Mouse (Mus musculus): Measurements from ENCODE around the gene Dlgap1.

Dlgap1 gene

DNA sequence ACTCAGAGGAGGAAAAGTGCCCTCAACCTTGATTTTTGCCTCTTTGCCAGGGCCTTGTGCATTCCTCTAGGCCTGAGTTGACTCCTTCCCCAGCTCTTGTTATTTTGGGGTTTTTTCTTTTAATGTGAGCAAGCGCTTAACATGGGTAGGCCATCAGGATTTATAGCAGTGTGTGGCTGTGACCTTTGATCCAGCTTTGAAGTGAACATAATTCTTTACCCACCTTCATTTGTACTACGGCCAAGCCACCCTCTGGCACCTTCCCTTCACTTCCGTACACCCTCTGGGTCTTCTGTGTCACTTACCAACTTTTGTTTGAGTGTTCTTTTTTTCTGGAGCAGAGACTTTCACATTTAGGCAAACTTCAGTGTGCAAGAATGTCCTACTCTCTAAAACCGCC is 874.4 kb downstream of the Dlgap1 start:
- DNase-seq (ENCODE audit: low spot score): no peak

DNA sequence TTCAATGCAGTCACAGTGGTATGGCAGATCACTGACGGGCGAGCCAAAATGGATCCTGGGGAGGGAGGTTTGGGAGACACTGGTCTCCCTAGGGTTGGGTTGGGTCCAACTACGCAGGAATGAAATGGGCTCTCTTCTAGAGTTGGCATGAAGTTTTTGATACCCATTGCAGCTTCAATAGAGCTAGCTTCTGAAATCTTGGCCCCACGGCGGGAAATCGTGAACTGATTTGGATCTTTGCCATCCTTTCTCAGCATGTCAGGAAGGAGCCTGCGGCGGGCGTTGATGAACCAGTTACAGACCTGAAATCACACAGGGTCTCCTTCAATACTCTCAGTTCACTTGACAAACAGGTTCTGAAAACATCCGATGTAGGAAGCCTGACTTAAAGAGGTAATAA is 876.1 kb downstream of the Dlgap1 start:
- DNase-seq (ENCODE audit: low spot score): no peak

DNA sequence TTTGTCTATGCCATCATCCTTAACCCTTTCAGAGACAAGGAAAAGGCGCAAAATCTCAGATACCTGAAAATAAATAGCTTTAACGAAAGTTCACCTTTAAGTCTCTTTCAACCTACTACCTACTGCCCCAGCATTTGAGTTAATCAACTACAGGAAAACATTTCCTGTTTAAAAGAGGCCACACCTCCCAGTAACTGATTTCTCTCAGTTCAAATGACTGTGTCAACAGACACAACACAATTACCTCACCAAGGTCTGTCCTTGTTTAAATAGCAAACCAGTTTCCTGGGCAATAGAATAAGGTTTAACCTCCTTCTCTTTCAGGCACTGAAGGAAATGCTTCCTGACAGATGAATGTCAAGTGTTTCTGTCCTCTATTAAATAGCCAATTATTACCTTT is 876.7 kb downstream of the Dlgap1 start:
- DNase-seq (ENCODE audit: low spot score): no peak

DNA sequence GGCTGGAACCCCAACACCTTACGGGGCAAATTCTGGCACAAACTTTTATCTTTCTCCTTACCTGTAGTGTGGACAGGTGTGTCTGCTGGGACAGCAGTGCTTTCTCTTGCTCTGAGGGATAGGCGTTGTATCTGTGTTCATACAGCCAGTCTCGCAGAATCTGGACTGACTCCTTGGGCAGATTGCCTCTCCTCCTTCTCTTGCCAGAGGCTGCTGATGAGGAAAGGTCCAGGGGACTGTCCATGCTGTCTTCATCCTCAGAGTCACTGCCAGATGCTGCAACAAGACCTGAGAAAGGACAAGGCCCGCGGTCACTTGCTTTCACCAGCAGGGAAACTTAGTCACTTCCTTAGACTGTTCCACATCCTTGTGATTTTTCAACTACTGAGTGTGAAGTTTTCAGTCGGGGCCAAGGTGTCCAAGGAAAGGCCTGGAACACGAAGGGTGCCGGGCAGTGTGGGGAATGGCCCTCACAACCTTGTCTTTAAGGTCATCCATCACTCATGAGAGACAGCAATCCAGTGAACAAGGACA is 877.3 kb downstream of the Dlgap1 start:
- DNase-seq (ENCODE audit: low spot score): no peak

DNA sequence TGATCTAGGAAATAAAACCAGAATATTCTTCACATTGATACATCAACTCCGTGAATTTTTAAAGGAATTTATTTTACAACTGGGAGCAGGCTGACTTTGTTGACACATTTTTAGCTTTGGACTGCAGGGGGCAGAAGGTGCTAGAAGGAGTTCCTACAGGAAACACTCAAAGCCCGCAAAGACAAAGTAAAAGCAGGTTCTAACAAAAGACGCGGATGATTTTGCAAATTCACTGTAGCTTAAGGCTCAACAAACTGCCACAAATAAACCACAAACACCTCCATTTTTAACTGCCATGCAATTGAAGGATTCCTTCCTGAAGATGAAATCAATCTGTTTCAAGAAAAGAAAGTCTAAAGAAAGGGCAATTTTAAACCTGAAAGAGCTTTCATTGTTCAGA is 878.2 kb downstream of the Dlgap1 start:
- peak; percentile 83 for DNase-seq (ENCODE audit: low spot score)

DNA sequence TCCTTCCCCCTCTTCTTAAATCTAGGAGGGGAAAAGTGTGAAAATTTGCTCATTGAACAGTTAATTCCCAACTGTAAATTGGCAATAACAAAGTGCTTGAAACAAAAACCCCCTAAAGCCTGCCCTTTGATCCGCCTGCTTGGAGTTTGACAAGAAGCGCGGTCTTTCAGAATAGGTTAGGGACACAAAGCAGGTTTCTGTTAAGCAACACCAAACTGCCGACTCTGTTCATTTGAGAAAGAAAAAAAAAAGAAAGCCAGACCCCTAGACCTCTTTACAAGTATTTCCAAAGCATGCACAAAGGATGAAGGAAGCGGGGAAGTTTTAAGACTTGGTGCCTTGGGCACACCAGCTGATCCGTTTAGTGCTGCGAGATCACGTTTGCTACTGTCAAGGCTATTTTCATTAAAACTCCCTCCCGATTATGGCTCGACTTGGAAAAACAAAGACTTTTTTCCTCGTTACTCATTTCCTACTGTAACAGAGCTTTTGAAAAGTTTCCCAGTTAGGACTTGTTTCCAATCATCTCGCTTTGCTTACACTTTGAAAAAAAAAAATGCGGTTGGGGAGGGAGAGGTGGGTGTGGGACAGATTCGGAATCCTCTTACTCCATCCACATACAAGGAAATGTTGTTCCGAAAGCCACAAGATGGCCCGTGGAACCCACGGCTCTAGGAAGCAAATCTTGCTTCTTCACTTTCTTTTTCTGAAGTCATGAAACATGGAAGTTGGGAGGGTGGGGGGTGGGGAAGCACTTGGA is 879.1 kb downstream of the Dlgap1 start:
- peak; percentile 76 for DNase-seq (ENCODE audit: low spot score)

DNA sequence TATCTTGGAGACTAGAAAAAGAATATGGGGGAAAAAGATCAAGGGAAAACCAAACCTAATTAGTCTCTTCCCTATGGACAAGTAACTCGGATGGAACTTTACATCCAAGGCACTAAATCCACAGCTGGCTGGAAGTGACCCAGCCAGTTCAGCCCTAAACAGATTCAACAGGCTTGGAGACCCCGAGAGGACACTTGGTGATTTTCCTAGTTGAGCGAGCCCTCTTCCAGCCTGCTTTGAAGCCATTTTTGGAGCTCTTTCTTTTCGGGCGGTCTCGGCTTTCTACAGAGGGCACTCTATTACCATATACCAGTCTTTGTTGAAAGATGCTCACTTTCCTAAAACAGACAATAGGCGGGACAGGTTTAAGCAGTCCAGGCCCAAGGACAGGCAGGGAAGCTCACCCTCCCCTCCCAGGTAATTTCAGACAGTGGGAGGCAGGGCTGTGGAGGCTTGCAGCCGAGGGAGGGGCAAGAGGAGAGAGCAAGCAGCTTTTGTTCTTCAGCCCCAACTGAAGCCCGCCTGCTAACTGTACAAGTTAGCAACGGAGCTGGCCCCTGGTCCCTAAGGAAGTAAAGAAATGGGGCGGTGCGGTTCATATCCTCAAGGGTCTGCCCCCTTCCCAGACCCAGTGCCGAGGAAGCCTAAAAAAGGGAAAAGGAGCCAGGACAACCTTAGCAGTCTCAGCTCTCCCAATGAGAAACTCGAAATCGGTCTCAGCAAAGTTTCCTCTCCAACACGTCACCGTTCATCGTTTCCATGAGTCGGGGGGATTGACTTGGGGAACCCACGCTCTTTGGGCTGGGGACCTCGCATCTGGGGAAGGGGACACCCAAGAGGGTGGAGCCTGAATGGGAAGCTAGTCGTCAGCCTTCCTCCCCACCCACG is 879.9 kb downstream of the Dlgap1 start:
- DNase-seq (ENCODE audit: low spot score): peak; percentile 76

DNA sequence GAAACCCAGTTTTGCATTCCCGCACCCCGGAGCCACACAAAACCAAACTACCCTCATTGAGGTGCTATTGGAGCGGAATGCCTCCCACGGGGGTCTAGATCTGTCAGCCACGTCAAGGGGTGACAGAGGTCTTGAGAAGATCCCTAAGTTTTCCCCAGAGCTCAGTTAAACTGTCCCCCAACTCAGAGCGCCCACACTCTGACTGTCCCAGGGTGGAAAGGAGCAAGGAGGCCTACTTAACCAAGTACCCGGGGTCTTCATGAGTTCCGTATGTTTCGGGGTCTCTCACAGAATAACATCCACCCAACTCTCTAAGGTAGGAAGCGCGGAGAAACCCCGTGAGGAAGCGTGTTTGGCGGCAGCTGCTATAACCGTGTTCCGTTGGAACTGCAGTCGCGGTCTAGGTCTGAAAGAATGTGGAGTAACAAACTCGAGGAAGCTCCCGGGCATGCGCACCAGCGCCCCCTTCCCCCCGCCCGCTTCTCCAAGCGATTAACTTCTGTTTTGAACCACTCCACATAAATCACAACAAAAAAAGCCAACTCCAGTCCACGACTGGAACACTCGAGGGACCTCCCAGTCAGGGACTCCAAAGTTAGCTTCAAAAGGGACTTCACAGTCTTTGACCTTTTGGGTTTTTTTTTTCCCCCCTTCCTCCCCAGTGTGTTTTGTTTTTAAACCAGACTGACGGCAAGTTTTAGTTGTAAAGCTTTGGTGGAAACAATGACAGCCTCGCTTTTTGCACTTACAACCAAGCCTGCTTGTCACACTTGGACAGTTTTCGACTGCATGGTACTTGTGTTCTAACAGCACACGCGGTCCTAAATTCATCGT is 880.7 kb downstream of the Dlgap1 start:
- peak; percentile 94 for DNase-seq (ENCODE audit: low spot score)

DNA sequence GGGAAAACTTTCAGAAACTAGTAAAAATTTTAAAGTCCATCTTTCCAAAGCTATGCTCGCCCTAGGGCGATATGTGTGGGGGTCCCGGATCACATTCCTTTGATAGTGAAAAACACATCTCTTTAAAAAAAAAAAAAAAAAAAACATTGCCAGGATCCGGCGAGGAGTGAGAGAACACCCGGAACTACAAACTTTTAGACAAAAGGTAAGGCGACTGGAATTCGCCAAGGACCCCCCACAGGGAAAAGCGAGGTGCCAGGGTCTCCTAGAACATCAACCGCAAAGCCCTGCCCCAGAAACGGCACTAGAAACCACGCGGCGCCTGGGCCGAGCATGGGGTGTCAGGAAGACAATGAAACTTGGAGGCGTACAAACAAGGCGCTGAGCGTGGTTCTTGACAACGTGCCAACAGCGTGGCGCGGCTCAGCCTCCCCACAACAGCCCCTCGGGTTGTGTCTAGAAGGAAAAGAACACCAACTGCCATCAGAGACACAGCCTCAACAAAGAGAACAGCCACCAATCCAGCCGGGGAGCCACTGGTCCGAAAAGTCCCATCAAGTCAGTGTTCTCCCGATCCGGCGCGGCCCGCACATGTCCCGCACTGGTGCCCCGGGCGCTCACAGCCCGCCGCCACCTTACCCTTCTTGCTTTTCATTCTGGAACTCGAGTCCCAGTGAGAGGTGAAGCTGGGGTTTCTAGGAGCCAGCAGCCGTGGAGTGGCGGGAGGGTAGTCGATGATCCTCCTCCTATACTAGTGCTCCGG is 881.5 kb downstream of the Dlgap1 start:
- DNase-seq (ENCODE audit: low spot score): peak; percentile 78

DNA sequence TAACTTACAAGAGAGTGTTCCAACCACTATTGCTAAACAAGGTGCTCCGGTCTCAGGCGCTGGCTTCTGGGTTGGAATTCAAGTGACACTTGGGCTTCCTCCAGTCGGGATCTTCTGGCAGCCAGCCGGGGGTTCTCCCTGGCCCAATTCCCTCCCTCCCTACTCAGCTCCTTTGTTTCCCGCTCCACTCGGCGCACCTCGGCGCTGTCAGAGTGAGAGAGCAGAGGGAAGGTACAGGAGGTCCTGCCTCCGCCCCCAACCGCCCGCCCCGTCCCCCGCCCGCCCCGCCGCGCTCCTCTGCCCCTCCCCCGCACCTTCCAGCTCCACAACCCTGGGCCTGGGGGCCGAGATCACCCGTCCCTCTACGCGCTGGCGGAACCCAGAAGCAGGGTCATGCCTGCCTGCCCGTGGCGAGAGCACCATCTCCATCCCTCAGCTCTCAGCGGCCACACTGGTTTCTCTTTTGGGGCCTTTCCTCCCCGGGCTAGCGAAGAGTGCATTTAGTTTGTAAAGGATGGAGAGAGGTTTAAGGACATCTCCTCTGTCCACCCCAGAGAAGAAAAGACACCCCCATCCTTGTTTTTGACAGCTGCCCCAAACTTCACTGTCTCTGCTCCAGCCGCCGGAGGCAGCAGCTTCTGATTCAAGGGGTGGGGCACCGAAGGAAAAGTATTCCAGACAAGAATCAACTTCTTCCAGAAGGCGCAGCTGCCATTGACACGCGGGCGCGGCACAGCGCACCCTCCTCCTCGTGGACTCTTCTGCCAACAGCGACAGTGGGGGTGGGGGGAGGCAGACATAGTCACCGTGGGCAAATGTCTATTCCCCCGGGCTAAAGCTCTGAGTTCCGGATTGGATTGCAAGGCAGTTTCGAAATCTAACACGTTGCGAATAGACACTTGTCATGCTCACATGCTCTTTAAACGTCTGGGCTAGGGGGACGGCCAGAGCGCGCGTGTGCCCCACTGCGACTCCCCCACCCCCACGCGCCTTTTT is 882.4 kb downstream of the Dlgap1 start:
- DNase-seq (ENCODE audit: low spot score): peak; percentile 88

DNA sequence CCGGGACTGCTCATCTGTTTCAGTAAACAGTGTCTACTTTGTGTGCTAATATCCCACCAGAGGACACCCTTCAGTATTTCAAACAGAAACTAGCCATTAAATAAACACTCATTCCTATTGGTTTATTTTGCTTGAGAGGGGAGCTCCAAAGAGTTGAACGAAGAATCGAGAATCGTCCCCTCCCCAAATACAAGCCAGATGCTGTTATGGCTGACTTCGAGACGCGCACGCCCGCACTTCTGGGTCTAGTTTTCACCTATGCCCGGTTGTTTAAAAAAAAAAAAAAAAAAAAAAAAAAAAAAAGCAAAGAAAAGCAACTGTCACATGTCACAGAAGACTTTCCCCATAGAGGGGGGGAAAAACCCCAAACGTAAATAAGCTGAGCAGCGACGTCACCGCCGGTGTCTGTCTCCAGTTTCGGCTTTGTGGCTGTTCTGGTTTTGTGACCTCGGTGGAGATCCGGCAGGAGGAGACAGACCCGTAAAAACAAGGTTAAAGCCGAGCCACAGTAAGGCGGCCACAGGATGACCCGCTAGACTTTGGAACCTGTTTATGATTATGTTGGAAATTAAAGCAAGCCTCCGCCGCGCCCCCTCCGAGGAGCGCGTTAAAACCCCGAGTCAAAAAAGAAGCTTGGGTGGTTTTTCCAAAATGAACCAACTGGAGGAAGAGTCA is 883.3 kb downstream of the Dlgap1 start:
- peak; percentile 76 for DNase-seq (ENCODE audit: low spot score)

DNA sequence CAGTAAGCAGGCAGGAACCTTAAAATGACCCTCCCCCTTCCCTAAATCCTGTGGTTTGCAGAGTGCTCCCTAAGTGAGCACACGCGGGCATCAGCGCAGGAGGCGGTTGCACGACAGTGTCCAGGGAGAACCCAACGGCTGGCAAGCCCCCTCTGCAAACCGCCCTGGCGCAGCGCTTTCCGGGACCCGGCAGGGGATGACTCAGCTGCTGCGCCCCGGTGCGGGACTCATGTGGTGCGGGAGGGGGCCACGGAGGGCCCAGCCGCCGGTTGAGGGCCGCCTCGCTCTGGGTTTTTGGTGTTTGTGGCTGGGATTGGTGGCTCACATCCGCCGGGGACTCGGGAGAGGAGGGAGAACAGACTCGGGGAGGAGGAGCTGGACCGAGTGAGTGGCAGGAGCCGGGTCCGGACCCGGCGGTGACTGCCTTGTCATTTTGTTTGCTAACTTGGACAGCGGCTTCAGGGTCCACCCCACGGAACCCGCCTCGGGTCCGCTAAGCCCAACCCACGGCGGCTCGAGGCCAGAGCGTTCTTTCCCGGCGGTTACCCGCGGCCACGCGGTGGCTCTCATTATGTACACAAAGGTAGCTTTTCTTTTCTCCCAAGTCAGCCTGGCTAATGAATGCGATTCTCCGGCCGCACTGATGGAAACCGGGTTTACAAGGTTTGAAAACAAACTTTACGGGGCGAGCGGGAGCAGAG is 884.0 kb downstream of the Dlgap1 start:
- DNase-seq (ENCODE audit: low spot score): peak; percentile 85

DNA sequence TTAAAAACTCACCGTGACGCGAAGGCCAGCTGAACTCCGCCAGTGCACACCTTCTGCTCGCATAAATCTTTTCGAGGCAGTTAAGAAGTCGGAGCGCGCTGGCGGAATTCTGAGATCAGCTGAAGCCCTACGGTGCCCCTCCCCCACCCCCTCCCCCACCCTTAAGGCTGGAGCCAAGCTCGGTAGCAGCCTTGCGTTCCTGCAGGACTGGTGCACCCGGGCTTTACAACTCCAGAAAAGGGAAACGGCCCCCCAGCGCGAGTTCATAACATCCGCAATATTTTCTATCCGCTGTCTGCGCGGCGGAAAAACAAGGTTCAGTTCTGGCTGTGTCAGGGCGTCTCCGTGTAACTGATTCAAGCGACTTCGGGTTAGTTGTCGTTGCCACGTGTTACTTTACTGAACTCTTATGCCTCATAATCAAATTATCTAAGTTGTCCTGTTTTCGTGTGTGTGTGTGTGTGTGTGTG is 884.6 kb downstream of the Dlgap1 start, which contains the start of gene Tgif1:
TSS of gene Tgif1 (minus strand) at position 111 of the 470 bp plus-strand sequence.
- peak; percentile 87 for DNase-seq (ENCODE audit: low spot score)

DNA sequence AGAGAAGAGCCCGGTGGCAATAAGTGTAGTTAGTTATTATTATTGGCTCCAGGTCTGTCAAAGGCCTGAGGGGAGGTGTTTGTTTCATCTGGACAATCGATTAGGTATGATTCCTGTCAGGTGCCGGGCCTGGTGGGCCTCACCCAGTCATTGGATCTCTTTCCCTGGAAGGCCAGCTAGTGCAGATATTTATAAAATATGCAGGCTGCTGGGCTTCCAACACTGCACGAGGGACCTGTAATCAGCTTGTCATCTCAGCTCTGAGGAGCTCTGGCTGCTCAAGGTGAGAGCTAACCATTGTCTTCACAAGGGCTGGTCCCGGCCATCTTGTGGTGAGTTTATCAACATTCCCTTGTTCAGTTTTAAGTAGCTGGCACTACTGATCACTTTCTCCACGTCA is 885.1 kb downstream of the Dlgap1 start:
- peak; percentile 46 for DNase-seq (ENCODE audit: low spot score)

DNA sequence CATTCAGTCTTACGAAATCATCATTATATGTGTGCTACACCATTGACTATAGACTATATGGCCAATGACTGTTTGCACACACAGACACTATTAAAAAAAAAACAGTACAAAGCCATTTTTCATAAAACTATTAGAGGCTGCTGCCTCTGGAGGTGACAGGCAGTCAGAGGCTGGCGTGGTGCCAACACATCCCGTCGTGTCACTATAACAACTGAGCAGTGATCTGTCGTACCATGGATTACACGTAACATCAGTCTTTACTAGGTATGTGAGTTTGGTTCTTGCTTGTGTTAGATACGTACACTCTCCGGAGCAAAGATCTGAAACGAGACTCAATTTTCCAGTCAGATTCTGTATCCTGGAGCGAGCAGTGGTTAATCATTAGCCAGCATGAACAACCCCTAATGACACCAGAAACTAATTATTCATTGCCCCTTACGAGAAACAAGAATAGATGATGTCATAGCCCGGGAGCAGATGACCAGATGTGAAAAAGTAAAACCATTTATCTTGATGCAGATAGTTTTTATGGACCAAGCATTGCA is 888.1 kb downstream of the Dlgap1 start:
- no peak for DNase-seq (ENCODE audit: low spot score)

DNA sequence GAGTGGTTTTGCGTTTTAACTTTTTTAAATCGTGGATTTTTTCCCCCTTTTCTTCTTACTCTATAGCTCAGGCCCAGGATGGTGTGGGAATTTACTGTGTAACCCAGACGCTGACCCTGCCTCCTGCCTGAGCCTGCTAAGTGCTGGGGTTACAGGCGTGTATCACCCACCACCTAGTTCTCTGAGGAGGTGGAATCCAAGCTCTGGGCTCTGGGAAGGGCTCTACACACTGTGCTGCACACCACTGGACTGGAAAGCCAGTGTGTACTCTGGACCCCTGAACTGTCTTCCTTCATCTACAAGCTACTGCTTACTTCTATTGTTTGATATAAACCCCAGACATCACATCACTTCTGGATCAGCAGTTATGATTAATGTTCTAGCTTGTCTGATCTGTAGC is 889.9 kb downstream of the Dlgap1 start:
- no peak for DNase-seq (ENCODE audit: low spot score)

DNA sequence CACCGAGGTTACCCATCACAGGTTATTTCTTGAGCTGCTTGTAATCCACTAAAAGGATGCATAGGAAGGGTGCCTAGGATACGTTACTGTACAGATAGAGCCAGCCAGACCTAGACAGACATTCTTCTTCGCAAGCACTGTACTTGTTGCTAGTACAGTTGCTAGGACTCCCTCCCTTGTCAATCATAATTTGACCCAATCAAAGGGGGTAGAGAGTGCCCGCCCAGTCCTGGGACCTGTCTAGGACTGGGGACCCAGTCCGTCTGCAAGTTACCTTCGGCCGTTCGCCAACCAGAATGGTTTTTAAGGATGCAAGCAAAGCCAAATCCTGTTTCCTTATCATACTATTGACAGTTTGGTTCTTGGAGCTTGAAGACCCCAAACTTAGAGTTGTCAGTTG is 895.2 kb downstream of the Dlgap1 start:
- DNase-seq (ENCODE audit: low spot score): no peak

DNA sequence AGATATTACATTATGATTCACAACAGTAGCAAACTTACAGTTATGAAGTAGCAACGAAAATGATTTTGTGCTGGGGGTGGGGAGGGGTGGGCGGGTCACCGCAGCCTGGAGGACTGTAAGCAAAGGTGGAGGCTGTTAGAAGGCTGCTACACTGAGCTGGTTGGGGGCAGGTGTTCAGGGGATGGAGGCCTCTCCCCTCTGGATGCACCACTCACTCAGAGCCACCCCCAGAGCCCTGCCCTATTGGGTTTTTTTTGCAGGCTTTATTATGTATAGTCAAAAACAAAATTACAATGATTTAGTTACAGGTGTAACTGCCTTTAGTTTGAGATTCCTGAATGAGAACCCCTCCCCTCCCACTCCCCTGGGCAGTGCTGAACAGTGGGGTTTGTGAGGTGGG is 895.8 kb downstream of the Dlgap1 start:
- no peak for DNase-seq (ENCODE audit: low spot score)
